Mouse (Mus musculus) granulocyte monocyte progenitor cell, adult 5-6 weeks (primary cell): Measurements from ENCODE around the gene Mbd3l1. TPM values are rescaled to one million over a fixed set of nuclear protein-coding genes. Genes with fewer than 3 reads are reported as not detected.

Experiments
- ATAC-seq: replicated peaks from 2 replicates; pipeline ENCODE4 v1.8.0; 2016; ENCODE audit warnings: mild to moderate bottlenecking, moderate TSS enrichment, inconsistent platforms; ENCODE audit not compliant: poor library complexity, severe bottlenecking
- total RNA-seq, 2 experiments: library from RNA; stranded (forward) in 1 of 2; stranded (reverse) in 1 of 2; fragments of 200-712, 200-1000 nt in 1 of 2; fragments of >200 nt in 1 of 2; fragmentation: Nextera tagmentation in 1 of 2; gene quantifications; 2 replicates each; pipeline ENCODE4 v1.2.3; 2014 to 2017

The Mbd3l1 gene
- total RNA-seq (2014; fragmentation: Nextera tagmentation), result not detected in 2 replicates
- total RNA-seq (2017), result not detected in 2 replicates

- no peak for ATAC-seq
Measured at GRCm38 (mm10) chr9:18478168-18478567, at the start of gene Mbd3l1, which contains the start of gene Zfp558. Gene Mbd3l1, plus strand, starts transcription at chr9:18478359. Gene Zfp558, minus strand, starts transcription at chr9:18478268.

- no peak for ATAC-seq
Measured at GRCm38 (mm10) chr9:18430354-18430753, 47.8 kb upstream of the Mbd3l1 start, which contains the start of gene Mbd3l2. Gene Mbd3l2, plus strand, starts transcription at chr9:18430654.

- no peak for ATAC-seq
Measured at GRCm38 (mm10) chr9:18431687-18432086, 46.5 kb upstream of the Mbd3l1 start.

GRCm38 (mm10) chr9:18456520-18456919 lies 21.6 kb upstream of the Mbd3l1 start:
- no peak for ATAC-seq

- ATAC-seq, result no peak
Measured at GRCm38 (mm10) chr9:18467350-18467749, 10.8 kb upstream of the Mbd3l1 start.

GRCm38 (mm10) chr9:18468005-18468404 lies 10.2 kb upstream of the Mbd3l1 start:
- ATAC-seq, result peak; percentile 93

GRCm38 (mm10) chr9:18473324-18474128 lies 4.6 kb upstream of the Mbd3l1 start:
- ATAC-seq, result peak; percentile 97

GRCm38 (mm10) chr9:18508098-18508497 lies 29.9 kb downstream of the Mbd3l1 start:
- ATAC-seq, result no peak

Other genes with a start within 250 kb of the Mbd3l1 start
- gene Chordc1, start 186.2 kb upstream of the Mbd3l1 start, total RNA-seq (2014; fragmentation: Nextera tagmentation), result 45.4 and 57.9 TPM in 2 replicates
- 143 and 156 TPM in 2 replicates for gene Chordc1, start 186.2 kb upstream of the Mbd3l1 start, total RNA-seq (2017)
- gene Naalad2, start 75.4 kb upstream of the Mbd3l1 start, total RNA-seq (2014; fragmentation: Nextera tagmentation), result not detected in 2 replicates
- not detected in 2 replicates for gene Naalad2, start 75.4 kb upstream of the Mbd3l1 start, total RNA-seq (2017)
- not detected in 2 replicates for gene Ubtfl1, start 73.9 kb upstream of the Mbd3l1 start, total RNA-seq (2014; fragmentation: Nextera tagmentation)
- not detected in 2 replicates for gene Ubtfl1, start 73.9 kb upstream of the Mbd3l1 start, total RNA-seq (2017)
- not detected in 2 replicates for gene Mbd3l2, start 47.7 kb upstream of the Mbd3l1 start, total RNA-seq (2014; fragmentation: Nextera tagmentation)
- gene Mbd3l2, start 47.7 kb upstream of the Mbd3l1 start, total RNA-seq (2017), result not detected in 2 replicates
- gene Zfp558, start 91 bp upstream of the Mbd3l1 start, total RNA-seq (2014; fragmentation: Nextera tagmentation), result 1.8 and 7.3 TPM in 2 replicates
- gene Zfp558, start 91 bp upstream of the Mbd3l1 start, total RNA-seq (2017), result 2.6 and 4.6 TPM in 2 replicates
- not detected in 2 replicates for gene Muc16, start 196.2 kb downstream of the Mbd3l1 start, total RNA-seq (2014; fragmentation: Nextera tagmentation)
- gene Muc16, start 196.2 kb downstream of the Mbd3l1 start, total RNA-seq (2017), result not detected in 2 replicates